Mouse (Mus musculus) thymus, adult 2 months (tissue): ENCODE measurements around the gene Tnfrsf12a.

Experiments
- CTCF ChIP-seq: fragments of 200-500 bp; IDR thresholded peaks from 2 replicates; pipeline ENCODE4 v1.5.1; 2012; ENCODE audit warnings: mild to moderate bottlenecking, control low read depth, low read length, moderate library complexity, borderline replicate concordance; ENCODE audit not compliant: control insufficient read depth, poor library complexity, insufficient read depth; ENCODE audit errors: extremely low read depth
- POLR2A ChIP-seq: fragments of 200-500 bp; IDR thresholded peaks from 2 replicates; pipeline ENCODE4 v1.6.1; 2012; ENCODE audit warnings: mild to moderate bottlenecking, low read length, control low read depth, moderate library complexity; ENCODE audit not compliant: control insufficient read depth, poor library complexity, insufficient read depth; ENCODE audit errors: extremely low read depth

- TF ChIP-seq CTCF = no peak
- no peak for TF ChIP-seq POLR2A
Observed at GRCm38 (mm10) chr17:23670516-23671074, 6.7 kb downstream of the Tnfrsf12a start.
